In genomic region chr7:58399145-58399604, GRCm38 (mm10) we compare ENCODE assay signal across 9 mouse cellular contexts.
DNase-seq lines count a peak whose midpoint lies in the region; ATAC-seq and TF ChIP-seq lines count a peak whose summit lies in the region.
"Had no signal": no experiment of that assay in that cellular context is flagged by ENCODE, and none has a peak within 500 bp of the region (broad histone marks: within the 10 kb centered on the region; RNA-seq: fewer than 3 reads in every experiment).

No protein-coding gene starts in this region.

- peak overlapping the region; percentile 60 for H3K4me2 ChIP-seq in kidney, embryonic 14.5 days (replicated peaks; ENCODE audit: low read depth, low read length)
- peak overlapping the region; percentile 56 for H3K4me2 ChIP-seq in limb, embryonic 14.5 days (replicated peaks; ENCODE audit: low read depth, low read length, severe bottlenecking)
- peak overlapping the region; percentile 66 for H3K4me2 ChIP-seq in midbrain, embryonic 16.5 days (ENCODE audit: low read length)

- peak; percentile 100 for ATAC-seq in kidney, embryonic 14.5 days (ENCODE audit: low FRiP score, low TSS enrichment)
- ATAC-seq in limb, embryonic 14.5 days (ENCODE audit: low FRiP score, low read depth), result peak; percentile 96
- peak; percentile 98 for ATAC-seq in midbrain, embryonic 16.5 days

- no peaks in the 10 kb centered on the region for H3K9me3 ChIP-seq in erythroblast, embryonic 14.5 days (ENCODE audit: control insufficient read depth, low read length)
- H3K9me3 ChIP-seq in heart, embryonic 10.5 days, result no peaks in the 10 kb centered on the region
- H3K9me3 ChIP-seq in kidney, embryonic 14.5 days (ENCODE audit: control insufficient read depth, low read length), result no peaks in the 10 kb centered on the region
- no peaks in the 10 kb centered on the region for H3K9me3 ChIP-seq in limb, embryonic 14.5 days (ENCODE audit: control insufficient read depth, low read length)
- no peaks in the 10 kb centered on the region for H3K9me3 ChIP-seq in midbrain, embryonic 16.5 days (replicated peaks; ENCODE audit: control insufficient read depth, low read length, poor library complexity, severe bottlenecking)

- peak; percentile 86 to 89 for DNase-seq in B cell, adult 2 months
- DNase-seq in brain, embryonic 18.5 days (ENCODE audit: low read depth, low spot score), result peak; percentile 94
- peak; percentile 95 for DNase-seq in heart, embryonic 10.5 days (ENCODE audit: low spot score)
- DNase-seq in limb, embryonic 14.5 days (ENCODE audit: low spot score), result peak; percentile 99
- DNase-seq in spleen, adult 2 months (ENCODE audit: low read depth in 1 of 2, low spot score in 2 of 2), result peak; percentile 80 to 86

- no peak for TF ChIP-seq CTCF in spleen, adult 2 months (IDR thresholded peaks at IDR 0.05; ENCODE audit: extremely low read depth, insufficient read depth, insufficient read length, insufficient replicate concordance)

- peak; percentile 85; the same call in 1 of the 2 replicates for TF ChIP-seq POLR2A in limb, embryonic 14.5 days (IDR thresholded peaks at IDR 0.05; ENCODE audit: borderline replicate concordance, extremely low read depth, insufficient read depth, insufficient read length)
- peak; percentile 38; the same call in 1 of the 2 replicates for TF ChIP-seq POLR2A in spleen, adult 2 months (IDR thresholded peaks at IDR 0.05; ENCODE audit: low read depth, low read length)

- peak overlapping the region; percentile 61 for H3K4me3 ChIP-seq in erythroblast, embryonic 14.5 days (replicated peaks)
- H3K4me3 ChIP-seq in heart, embryonic 10.5 days, result peak overlapping the region; percentile 64
- peak overlapping the region; percentile 57 for H3K4me3 ChIP-seq in kidney, embryonic 14.5 days (ENCODE audit: low read length)
- H3K4me3 ChIP-seq in limb, embryonic 14.5 days (replicated peaks; ENCODE audit: low read length), result peak overlapping the region; percentile 47
- peak overlapping the region; percentile 55 for H3K4me3 ChIP-seq in midbrain, embryonic 16.5 days (ENCODE audit: low read depth, low read length)
- peak overlapping the region; percentile 65 for H3K4me3 ChIP-seq in spleen, adult 2 months (ENCODE audit: extremely low read depth, insufficient read depth, insufficient read length)

- peak overlapping the region; percentile 54 for H3K9ac ChIP-seq in kidney, embryonic 14.5 days (ENCODE audit: low read depth, low read length)
- peak overlapping the region; percentile 53 for H3K9ac ChIP-seq in limb, embryonic 14.5 days (ENCODE audit: low read depth, low read length, severe bottlenecking)
- H3K9ac ChIP-seq in midbrain, embryonic 16.5 days (ENCODE audit: low read depth, low read length), result peak overlapping the region; percentile 79

- no peaks in the 10 kb centered on the region for H3K27me3 ChIP-seq in erythroblast, embryonic 14.5 days (ENCODE audit: control insufficient read depth)
- H3K27me3 ChIP-seq in heart, embryonic 10.5 days (ENCODE audit: insufficient read depth, poor library complexity, severe bottlenecking), result no peaks in the 10 kb centered on the region
- H3K27me3 ChIP-seq in kidney, embryonic 14.5 days (ENCODE audit: control insufficient read depth, insufficient read depth, low read length), result no peaks in the 10 kb centered on the region
- no peaks in the 10 kb centered on the region for H3K27me3 ChIP-seq in limb, embryonic 14.5 days (ENCODE audit: control insufficient read depth, insufficient read depth, low read length)
- no peaks in the 10 kb centered on the region for H3K27me3 ChIP-seq in midbrain, embryonic 16.5 days (ENCODE audit: control insufficient read depth, insufficient read depth, low read depth, low read length)
- H3K27me3 ChIP-seq in spleen, adult 2 months (ENCODE audit: control insufficient read depth, insufficient read depth, low read length), result no peaks in the 10 kb centered on the region

- H3K36me3 ChIP-seq in erythroblast, embryonic 14.5 days (ENCODE audit: control insufficient read depth), result no peaks in the 10 kb centered on the region
- H3K36me3 ChIP-seq in heart, embryonic 10.5 days, result no peaks in the 10 kb centered on the region
- H3K36me3 ChIP-seq in kidney, embryonic 14.5 days (ENCODE audit: control insufficient read depth, insufficient read depth, low read length), result no peaks in the 10 kb centered on the region
- H3K36me3 ChIP-seq in limb, embryonic 14.5 days (ENCODE audit: control insufficient read depth, insufficient read depth, low read length), result no peaks in the 10 kb centered on the region
- no peaks in the 10 kb centered on the region for H3K36me3 ChIP-seq in midbrain, embryonic 16.5 days (ENCODE audit: control insufficient read depth, insufficient read depth, low read length)
- no peaks in the 10 kb centered on the region for H3K36me3 ChIP-seq in spleen, adult 2 months (ENCODE audit: control insufficient read depth, insufficient read depth, low read length)
- H3K36me3 ChIP-seq: G1E had no signal

- peaks cover 15% of the 10 kb centered on the region for H3K4me1 ChIP-seq in erythroblast, embryonic 14.5 days (ENCODE audit: control insufficient read depth)
- peaks cover 5% of the 10 kb centered on the region; the same call in 1 of the 2 replicates for H3K4me1 ChIP-seq in heart, embryonic 10.5 days
- no peaks in the 10 kb centered on the region for H3K4me1 ChIP-seq in kidney, embryonic 14.5 days (ENCODE audit: control insufficient read depth, insufficient read depth, low read length)
- H3K4me1 ChIP-seq in limb, embryonic 14.5 days (ENCODE audit: control insufficient read depth, insufficient read depth, low read length), result peaks cover 6% of the 10 kb centered on the region; the same call in 1 of the 2 replicates
- peaks cover 21% of the 10 kb centered on the region for H3K4me1 ChIP-seq in midbrain, embryonic 16.5 days (ENCODE audit: control insufficient read depth, insufficient read depth, low read length)
- H3K4me1 ChIP-seq in spleen, adult 2 months (ENCODE audit: control insufficient read depth, insufficient read depth, insufficient read length), result peaks cover 10% of the 10 kb centered on the region; the same call in 1 of the 2 replicates

- H3K27ac ChIP-seq in heart, embryonic 10.5 days, result peak overlapping the region; percentile 89
- H3K27ac ChIP-seq in kidney, embryonic 14.5 days (ENCODE audit: low read depth, low read length), result peak overlapping the region; percentile 91
- peak overlapping the region; percentile 88 for H3K27ac ChIP-seq in limb, embryonic 14.5 days (replicated peaks; ENCODE audit: low read depth, low read length)
- peak overlapping the region; percentile 99 for H3K27ac ChIP-seq in midbrain, embryonic 16.5 days (ENCODE audit: low read length)
- H3K27ac ChIP-seq in spleen, adult 2 months (ENCODE audit: insufficient read depth, low read length), result peak overlapping the region; percentile 76

- WGBS in heart, embryonic 10.5 days, result under 1% methylated on average over 21 of the region's 21 CpGs
- under 1% methylated on average over 21 of the region's 21 CpGs for WGBS in kidney, embryonic 14.5 days
- WGBS in limb, embryonic 14.5 days, result under 1% methylated on average over 21 of the region's 21 CpGs
- under 1% methylated on average over 21 of the region's 21 CpGs for WGBS in midbrain, embryonic 16.5 days
- WGBS in spleen, adult 2 months, result under 1% methylated on average over 21 of the region's 21 CpGs

Comparison
In these comparisons a context has a peak if more than half of its experiments do, and no peak if none do; other contexts are left out.
1. Peak in every context shown above with its lines: DNase-seq, ATAC-seq, H3K4me3 ChIP-seq and H3K27ac ChIP-seq.